Mouse (Mus musculus): ENCODE data around the gene Plcg2. TPM values are rescaled to one million over a fixed set of nuclear protein-coding genes. Genes with fewer than 3 reads are reported as not detected.

Plcg2 gene
- total and polyA plus RNA-seq, 2 experiments, result 0.95 to 1.8 TPM

DNA sequence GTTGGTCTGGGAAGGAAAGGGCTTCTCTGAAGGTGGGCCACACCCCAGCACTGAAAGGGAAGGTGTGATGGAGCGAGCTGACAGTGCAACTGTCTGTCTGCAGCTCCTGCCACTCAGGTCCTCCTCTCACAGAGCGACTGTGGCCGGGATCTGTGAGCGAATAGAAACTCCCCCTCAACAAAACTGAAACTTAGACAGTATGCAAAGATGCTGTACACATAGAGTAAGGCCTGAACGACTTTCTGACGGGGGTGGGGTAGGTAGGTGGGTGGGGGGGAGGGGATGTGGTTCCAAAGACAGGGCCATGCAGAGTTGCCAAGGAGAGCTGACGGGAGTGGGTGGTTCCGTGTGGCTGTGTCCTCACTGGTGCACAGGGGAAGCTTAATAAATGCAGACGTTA lies 19.8 kb downstream of the Plcg2 start:
- no peak overlapping the region for H3K9ac ChIP-seq (ENCODE audit: low read depth, low read length)
- no peak for TF ChIP-seq CTCF (IDR thresholded peaks at IDR 0.05; ENCODE audit: low read depth, low read length)
- no peak for TF ChIP-seq POLR2A (IDR thresholded peaks at IDR 0.05; ENCODE audit: extremely low read depth, insufficient read depth, low read length)
- DNase-seq (ENCODE audit: extremely low read depth, low read depth, low spot score), result no peak
- peaks cover 2% of the 10 kb centered on the region; the same call in 1 of the 2 replicates for H3K27me3 ChIP-seq (ENCODE audit: control insufficient read depth, insufficient read depth, low read length)
- no peaks in the 10 kb centered on the region for H3K79me2 ChIP-seq (ENCODE audit: control insufficient read depth, insufficient read depth, low read length)
- H3K4me3 ChIP-seq (ENCODE audit: insufficient read depth, low read depth, low read length), result no peak overlapping the region
- no peak overlapping the region for H3K27ac ChIP-seq (replicated peaks; ENCODE audit: insufficient read depth, low read depth, low read length)
- no peaks in the 10 kb centered on the region for H3K4me1 ChIP-seq (ENCODE audit: control insufficient read depth, insufficient read depth, low read length)
- WGBS, result 80% methylated on average over 9 of the region's 9 CpGs
- H3K36me3 ChIP-seq (ENCODE audit: control insufficient read depth, insufficient read depth, low read length), result no peaks in the 10 kb centered on the region

DNA sequence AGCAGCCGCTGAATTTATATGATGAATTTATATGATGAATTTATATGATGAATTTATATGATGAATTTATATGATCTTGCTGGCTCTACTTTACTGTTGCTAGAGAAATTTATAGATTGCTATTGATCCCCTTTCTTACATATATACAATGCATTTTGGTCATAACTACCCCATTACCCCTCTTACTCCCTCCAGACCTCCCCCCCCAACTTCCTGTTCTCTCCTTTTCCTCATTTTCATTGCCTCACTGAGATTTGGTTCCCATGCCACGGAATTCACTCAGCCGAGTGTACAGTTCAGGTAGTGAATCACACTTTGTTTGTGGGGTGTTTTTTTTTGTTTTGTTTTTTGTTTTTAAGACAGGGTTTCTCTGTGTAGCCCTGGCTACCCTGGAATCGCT lies 20.8 kb downstream of the Plcg2 start:
- H3K27me3 ChIP-seq (ENCODE audit: control insufficient read depth, insufficient read depth, low read length), result no peaks in the 10 kb centered on the region
- H3K79me2 ChIP-seq (ENCODE audit: control insufficient read depth, insufficient read depth, low read length), result no peaks in the 10 kb centered on the region
- no peak overlapping the region for H3K27ac ChIP-seq (replicated peaks; ENCODE audit: insufficient read depth, low read depth, low read length)
- 77% methylated on average over 4 of the region's 4 CpGs for WGBS
- H3K4me3 ChIP-seq (ENCODE audit: insufficient read depth, low read depth, low read length), result no peak overlapping the region
- DNase-seq (ENCODE audit: extremely low read depth, low read depth, low spot score), result no peak
- TF ChIP-seq POLR2A (IDR thresholded peaks at IDR 0.05; ENCODE audit: extremely low read depth, insufficient read depth, low read length) (no peak), CTCF (IDR thresholded peaks at IDR 0.05; ENCODE audit: low read depth, low read length) (no peak)
- no peak overlapping the region for H3K9ac ChIP-seq (ENCODE audit: low read depth, low read length)
- no peaks in the 10 kb centered on the region for H3K4me1 ChIP-seq (ENCODE audit: control insufficient read depth, insufficient read depth, low read length)
- H3K36me3 ChIP-seq (ENCODE audit: control insufficient read depth, insufficient read depth, low read length), result no peaks in the 10 kb centered on the region

DNA sequence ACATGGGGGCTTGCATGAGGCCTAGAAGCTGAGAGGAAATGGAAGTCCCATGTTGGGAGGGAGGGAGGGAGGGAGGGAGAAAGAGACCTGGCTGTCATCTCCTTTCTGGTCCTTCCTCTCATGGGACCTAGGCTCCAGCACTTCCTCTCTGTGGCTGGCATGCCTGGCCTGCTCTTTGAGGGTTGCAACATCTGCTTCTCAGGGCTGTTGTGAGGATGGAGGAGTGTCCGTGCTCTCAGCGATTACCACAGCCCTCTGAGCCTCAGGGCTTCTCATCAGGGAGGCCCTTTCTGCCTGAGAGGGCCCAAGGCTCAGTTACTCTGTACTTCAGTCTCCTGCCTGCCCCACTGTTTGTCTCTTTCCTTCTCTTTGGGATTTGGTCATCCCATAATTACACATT lies 28.1 kb downstream of the Plcg2 start:
- Histone ChIP-seq H3K27me3 (ENCODE audit: control insufficient read depth, insufficient read depth, low read length) (no peaks in the 10 kb centered on the region), H3K36me3 (ENCODE audit: control insufficient read depth, insufficient read depth, low read length) (no peaks in the 10 kb centered on the region), H3K4me3 (ENCODE audit: insufficient read depth, low read depth, low read length) (no peak overlapping the region), H3K79me2 (ENCODE audit: control insufficient read depth, insufficient read depth, low read length) (no peaks in the 10 kb centered on the region), H3K9ac (ENCODE audit: low read depth, low read length) (no peak overlapping the region), H3K4me1 (ENCODE audit: control insufficient read depth, insufficient read depth, low read length) (no peaks in the 10 kb centered on the region), H3K27ac (replicated peaks; ENCODE audit: insufficient read depth, low read depth, low read length) (no peak overlapping the region)
- 63% methylated on average over 2 of the region's 2 CpGs for WGBS
- DNase-seq (ENCODE audit: extremely low read depth, low read depth, low spot score), result no peak
- TF ChIP-seq POLR2A (IDR thresholded peaks at IDR 0.05; ENCODE audit: extremely low read depth, insufficient read depth, low read length), result no peak
- TF ChIP-seq CTCF (IDR thresholded peaks at IDR 0.05; ENCODE audit: low read depth, low read length), result no peak

DNA sequence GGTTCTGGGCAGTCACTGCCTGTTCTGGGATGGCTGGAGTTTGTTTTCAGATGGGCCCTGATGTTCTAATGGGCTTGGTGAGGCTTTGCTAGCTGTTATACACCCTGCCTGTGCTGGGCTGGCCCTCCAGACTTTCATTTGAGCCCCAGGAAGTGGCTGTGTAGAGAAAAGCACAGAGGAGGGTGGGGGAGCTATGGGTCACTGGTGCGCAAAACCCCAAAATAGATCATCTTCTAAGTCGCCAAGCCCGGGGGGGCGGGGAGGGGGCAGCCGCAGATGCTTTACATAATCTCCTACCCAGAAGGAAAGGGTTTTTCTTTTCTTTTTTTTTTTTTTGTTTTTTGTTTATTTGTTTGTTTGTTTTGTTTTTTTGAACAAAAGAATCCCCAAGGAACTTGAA lies 29.9 kb downstream of the Plcg2 start:
- DNase-seq (ENCODE audit: extremely low read depth, low read depth, low spot score), result no peak
- no peaks in the 10 kb centered on the region for H3K36me3 ChIP-seq (ENCODE audit: control insufficient read depth, insufficient read depth, low read length)
- no peak overlapping the region for H3K27ac ChIP-seq (replicated peaks; ENCODE audit: insufficient read depth, low read depth, low read length)
- H3K9ac ChIP-seq (ENCODE audit: low read depth, low read length), result no peak overlapping the region
- H3K4me1 ChIP-seq (ENCODE audit: control insufficient read depth, insufficient read depth, low read length), result no peaks in the 10 kb centered on the region
- 81% methylated on average over 5 of the region's 5 CpGs for WGBS
- H3K79me2 ChIP-seq (ENCODE audit: control insufficient read depth, insufficient read depth, low read length), result no peaks in the 10 kb centered on the region
- TF ChIP-seq POLR2A (IDR thresholded peaks at IDR 0.05; ENCODE audit: extremely low read depth, insufficient read depth, low read length) (no peak), CTCF (IDR thresholded peaks at IDR 0.05; ENCODE audit: low read depth, low read length) (no peak)
- H3K27me3 ChIP-seq (ENCODE audit: control insufficient read depth, insufficient read depth, low read length), result no peaks in the 10 kb centered on the region
- no peak overlapping the region for H3K4me3 ChIP-seq (ENCODE audit: insufficient read depth, low read depth, low read length)

DNA sequence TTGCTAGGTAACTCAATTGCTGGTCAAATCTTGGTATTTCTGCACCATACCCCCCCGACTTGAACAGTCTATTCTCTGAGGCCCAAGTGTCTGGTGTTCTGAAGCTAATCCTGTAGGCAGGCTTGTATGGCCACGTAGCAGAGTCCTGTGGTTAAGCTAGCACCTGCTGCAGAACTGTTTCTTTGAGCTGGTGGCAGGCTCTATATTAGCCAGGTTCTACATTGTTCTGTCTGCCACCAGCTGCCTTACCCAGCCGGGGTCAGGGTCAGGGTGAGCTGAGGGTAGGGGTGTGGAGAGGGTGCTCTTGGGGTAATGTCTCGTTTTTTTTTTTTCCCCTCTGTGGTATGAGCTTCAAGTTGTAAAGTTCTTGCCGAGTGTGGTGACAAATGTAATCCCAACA lies 31.1 kb downstream of the Plcg2 start:
- H3K36me3 ChIP-seq (ENCODE audit: control insufficient read depth, insufficient read depth, low read length), result no peaks in the 10 kb centered on the region
- no peak overlapping the region for H3K27ac ChIP-seq (replicated peaks; ENCODE audit: insufficient read depth, low read depth, low read length)
- no peak for DNase-seq (ENCODE audit: extremely low read depth, low read depth, low spot score)
- H3K4me3 ChIP-seq (ENCODE audit: insufficient read depth, low read depth, low read length), result no peak overlapping the region
- TF ChIP-seq CTCF (IDR thresholded peaks at IDR 0.05; ENCODE audit: low read depth, low read length) (no peak), POLR2A (IDR thresholded peaks at IDR 0.05; ENCODE audit: extremely low read depth, insufficient read depth, low read length) (no peak)
- WGBS, result 76% methylated on average over 5 of the region's 5 CpGs
- no peaks in the 10 kb centered on the region for H3K4me1 ChIP-seq (ENCODE audit: control insufficient read depth, insufficient read depth, low read length)
- H3K27me3 ChIP-seq (ENCODE audit: control insufficient read depth, insufficient read depth, low read length), result no peaks in the 10 kb centered on the region
- H3K9ac ChIP-seq (ENCODE audit: low read depth, low read length), result no peak overlapping the region
- no peaks in the 10 kb centered on the region for H3K79me2 ChIP-seq (ENCODE audit: control insufficient read depth, insufficient read depth, low read length)

DNA sequence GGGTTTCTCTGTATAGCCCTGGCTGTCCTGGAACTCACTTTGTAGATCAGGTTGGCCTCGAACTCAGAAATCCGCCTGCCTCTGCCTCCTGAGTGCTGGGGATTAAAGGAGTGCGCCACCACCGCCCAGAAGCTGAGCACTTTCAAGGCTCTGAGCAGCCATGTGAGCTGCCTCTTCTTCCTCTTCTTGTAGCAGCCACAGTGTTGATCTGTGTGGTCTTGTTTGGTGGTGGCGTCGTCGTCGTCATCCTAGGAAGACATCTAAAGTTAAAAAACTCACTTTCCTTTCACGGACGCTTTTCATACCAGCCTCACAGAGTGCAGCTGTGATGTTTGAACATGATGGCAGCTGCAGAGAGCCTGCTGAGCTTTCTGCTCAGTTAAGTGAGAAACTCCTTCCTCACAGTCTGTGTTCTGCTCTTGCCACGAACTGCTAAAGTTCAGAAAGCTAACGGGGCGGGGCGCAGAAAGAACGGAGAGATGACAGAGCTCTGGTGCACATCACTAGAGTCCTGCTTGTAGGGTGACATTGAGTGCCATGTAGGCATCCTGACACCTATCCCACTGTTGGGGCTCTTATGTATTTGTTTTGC lies 34.4 kb downstream of the Plcg2 start:
- TF ChIP-seq POLR2A (IDR thresholded peaks at IDR 0.05; ENCODE audit: extremely low read depth, insufficient read depth, low read length), result no peak
- TF ChIP-seq CTCF (IDR thresholded peaks at IDR 0.05; ENCODE audit: low read depth, low read length), result no peak
- WGBS, result 88% methylated on average over 15 of the region's 15 CpGs
- no peak for DNase-seq (ENCODE audit: extremely low read depth, low read depth, low spot score)
- Histone ChIP-seq H3K36me3 (ENCODE audit: control insufficient read depth, insufficient read depth, low read length) (no peaks in the 10 kb centered on the region), H3K27me3 (ENCODE audit: control insufficient read depth, insufficient read depth, low read length) (no peaks in the 10 kb centered on the region), H3K79me2 (ENCODE audit: control insufficient read depth, insufficient read depth, low read length) (no peaks in the 10 kb centered on the region), H3K27ac (replicated peaks; ENCODE audit: insufficient read depth, low read depth, low read length) (no peak overlapping the region), H3K4me1 (ENCODE audit: control insufficient read depth, insufficient read depth, low read length) (no peaks in the 10 kb centered on the region), H3K4me3 (ENCODE audit: insufficient read depth, low read depth, low read length) (no peak overlapping the region), H3K9ac (ENCODE audit: low read depth, low read length) (no peak overlapping the region)

All from liver, adult 2 months (tissue).